Mouse (Mus musculus) heart, postnatal 0 days (tissue): ENCODE measurements around the gene Dclre1b.

Experiments used
- CTCF ChIP-seq: IDR thresholded peaks from 2 replicates; pipeline ENCODE4 v1.5.1; 2016; ENCODE audit warnings: antibody characterized with exemption, control low read depth, low read depth
- EP300 ChIP-seq: IDR thresholded peaks from 2 replicates; pipeline ENCODE4 v1.6.1; 2016; ENCODE audit warnings: antibody characterized with exemption, low read depth

GRCm38 (mm10) chr3:103808891-103809798 lies at the start of gene Dclre1b, which contains the start of the genes Ap4b1 and Gm43064:
- no peak for TF ChIP-seq CTCF
- TF ChIP-seq EP300, result peak; percentile 96; the same call in 1 of the 2 replicates
